Mouse (Mus musculus) effector memory CD4-positive, alpha-beta T cell, adult 5 months (primary cell): Measurements from ENCODE around the gene Syp. TPM values are rescaled to one million over a fixed set of nuclear protein-coding genes. Genes with fewer than 3 reads are reported as not detected.

Source experiments
- polyA plus RNA-seq: library from polyadenylated mRNA; unstranded; fragments of 100-300 nt; shearing (Covaris generic); gene quantifications from one replicate; pipeline ENCODE4 v1.2.1, GENCODE M21; 2017

Syp gene
- polyA plus RNA-seq: not detected

DNA sequence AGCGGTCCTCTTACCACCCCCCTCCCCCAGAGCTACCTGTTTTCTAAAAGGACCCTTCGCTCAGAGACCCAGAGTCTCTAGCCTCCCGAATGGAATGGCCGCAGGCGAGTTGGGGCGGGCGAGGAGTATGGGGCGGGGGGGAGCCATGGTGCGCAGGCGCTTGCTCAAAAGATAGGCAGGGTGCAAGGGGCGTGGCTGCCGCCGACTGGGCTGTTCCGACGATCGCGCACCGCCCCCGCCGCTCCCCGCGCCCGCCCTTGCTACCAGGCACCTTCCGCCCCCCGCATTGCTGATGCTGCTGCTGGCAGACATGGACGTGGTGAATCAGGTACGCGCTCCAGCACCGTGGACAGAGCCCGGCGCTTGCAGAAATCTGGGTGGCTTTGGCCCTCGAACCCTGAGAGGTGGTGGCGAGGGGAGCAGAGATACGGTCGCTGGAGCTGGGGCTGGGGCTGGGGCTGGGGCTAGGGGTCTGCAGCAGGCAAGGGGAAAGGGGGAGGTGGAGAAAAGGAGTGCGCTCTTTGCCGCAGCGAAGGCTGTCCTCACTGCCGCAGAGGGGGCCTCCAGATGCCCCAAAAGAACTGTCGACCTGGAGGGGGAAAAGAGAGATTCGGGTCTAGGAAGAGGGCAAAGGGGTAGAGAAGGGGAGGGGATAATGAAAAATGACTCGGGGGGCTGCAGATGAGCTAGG is at the start of gene Syp:
TSS of gene Syp (plus strand) at position 71 of the 691 bp plus-strand sequence.

DNA sequence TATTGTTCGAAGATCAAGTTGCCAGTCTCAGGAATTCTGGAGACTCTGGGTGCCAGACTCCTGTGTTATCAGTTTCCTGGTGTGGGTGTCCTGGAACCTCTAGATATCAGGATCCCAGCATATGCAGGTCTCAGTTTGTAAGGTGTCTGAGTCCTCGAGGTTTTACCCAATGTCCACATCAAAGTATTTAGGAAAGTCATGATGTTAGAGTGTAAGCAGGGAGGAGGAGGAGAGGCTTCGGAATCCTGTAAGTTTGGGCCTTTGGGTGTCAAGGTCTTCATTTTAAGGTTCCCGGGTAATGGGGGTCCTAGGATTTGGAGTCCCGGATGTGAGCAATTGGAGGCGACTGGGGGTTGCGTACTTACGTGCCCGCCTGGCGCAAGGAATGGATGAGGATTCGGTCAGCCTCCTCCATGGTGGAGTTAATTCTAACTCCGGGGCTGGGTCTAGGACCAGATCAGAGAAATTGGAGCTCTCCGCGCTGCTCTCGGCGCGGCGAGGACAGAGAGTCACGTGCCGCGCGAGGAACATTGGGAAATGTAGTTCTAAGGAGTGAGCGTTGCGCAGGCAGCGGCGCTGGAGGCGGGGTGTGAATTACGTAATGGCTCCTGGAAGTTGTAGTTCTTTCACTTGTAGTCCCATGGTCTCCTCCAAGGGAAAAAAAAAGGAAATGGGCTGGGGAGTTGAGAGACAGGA is 33.2 kb upstream of the Syp start, which contains the start of gene Ccdc22:
TSS of gene Ccdc22 (minus strand) at position 639 of the 696 bp plus-strand sequence.

GRCm38 (mm10) chrX:7606783-7607182 is 31.5 kb upstream of the Syp start, which contains the start of gene Cacna1f:
Cacna1f (plus strand) TSS chrX:7607083.

DNA sequence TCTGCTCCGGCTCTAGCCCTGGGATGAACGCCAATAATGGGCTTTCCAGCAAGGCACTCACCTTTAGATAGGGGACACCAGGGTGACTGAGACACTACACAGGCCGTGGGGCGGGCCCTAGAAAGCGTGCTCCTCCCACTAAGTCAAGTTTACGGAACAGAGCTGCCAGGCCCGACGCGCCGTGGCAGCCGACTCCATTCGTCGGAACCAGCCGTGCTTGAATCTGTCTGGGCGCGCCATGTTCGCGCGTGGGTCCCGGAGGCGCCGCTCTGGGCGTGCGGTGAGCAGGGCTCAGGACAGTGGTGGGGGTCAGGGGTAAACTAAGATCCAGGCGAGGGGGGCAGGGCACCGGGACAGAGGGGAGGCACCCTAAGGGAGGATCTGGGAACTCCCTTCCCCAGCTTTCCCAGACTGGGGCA is 19.0 kb downstream of the Syp start, which contains the start of gene Prickle3:
TSS of gene Prickle3 (plus strand) at position 40 of the 419 bp plus-strand sequence.

GRCm38 (mm10) chrX:7670921-7671623 is 32.8 kb downstream of the Syp start, which contains the start of gene Plp2:
Plp2 (minus strand) TSS chrX:7671390.

DNA sequence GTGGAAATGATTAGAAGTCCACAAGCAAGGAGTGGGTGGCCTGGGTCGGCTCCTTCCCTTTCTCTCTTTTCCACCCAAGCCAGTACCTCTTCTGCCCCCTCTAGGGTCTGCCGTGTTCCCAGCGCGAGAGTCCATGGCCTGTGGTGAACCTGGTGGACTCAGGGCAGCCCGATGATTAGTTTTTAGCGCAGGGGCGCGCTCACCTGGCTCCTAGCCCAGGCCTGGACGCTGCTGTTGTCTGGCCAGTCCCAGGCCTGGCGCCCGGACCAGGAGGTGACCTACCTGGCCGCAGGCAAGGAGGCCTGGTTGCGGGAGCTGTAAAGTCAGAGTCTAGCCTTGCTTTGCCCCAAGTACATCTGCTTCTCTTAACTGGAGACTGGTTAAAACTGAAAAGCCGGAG is 42.6 kb downstream of the Syp start, which contains the start of gene Magix:
TSS of gene Magix (minus strand) at position 388 of the 400 bp plus-strand sequence.

GRCm38 (mm10) chrX:7696954-7697381 is 58.7 kb downstream of the Syp start, which contains the start of gene Gpkow:
Gpkow (plus strand) TSS chrX:7697131.

Other genes with a start within 250 kb of the Syp start
- 1.5 TPM for gene Foxp3, start 64.8 kb upstream of the Syp start, polyA plus RNA-seq
- gene Ppp1r3f, start 64.2 kb upstream of the Syp start, polyA plus RNA-seq: 4.7 TPM
- gene Ccdc22, start 33.0 kb upstream of the Syp start, polyA plus RNA-seq: 11.1 TPM
- not detected for gene Cacna1f, start 31.4 kb upstream of the Syp start, polyA plus RNA-seq
- 21.6 TPM for gene Prickle3, start 18.8 kb downstream of the Syp start, polyA plus RNA-seq
- 30.3 TPM for gene Plp2, start 32.9 kb downstream of the Syp start, polyA plus RNA-seq
- gene Magix, start 42.8 kb downstream of the Syp start, polyA plus RNA-seq: not detected
- 68.3 TPM for gene Gpkow, start 58.7 kb downstream of the Syp start, polyA plus RNA-seq
- gene Wdr45, start 75.9 kb downstream of the Syp start, polyA plus RNA-seq: 98.4 TPM
- not detected for gene Gm45208, start 83.8 kb downstream of the Syp start, polyA plus RNA-seq
- gene Praf2, start 90.0 kb downstream of the Syp start, polyA plus RNA-seq: 19.8 TPM
- 0.12 TPM for gene Ccdc120, start 112.4 kb downstream of the Syp start, polyA plus RNA-seq
- gene Tfe3, start 124.1 kb downstream of the Syp start, polyA plus RNA-seq: 64.9 TPM
- gene Gripap1, start 151.3 kb downstream of the Syp start, polyA plus RNA-seq: 104 TPM
- 0.19 TPM for gene Kcnd1, start 183.8 kb downstream of the Syp start, polyA plus RNA-seq
- gene Otud5, start 202.9 kb downstream of the Syp start, polyA plus RNA-seq: 191 TPM
- 233 TPM for gene Pim2, start 239.8 kb downstream of the Syp start, polyA plus RNA-seq
- 38.7 TPM for gene Slc35a2, start 245.6 kb downstream of the Syp start, polyA plus RNA-seq